Mouse (Mus musculus): ENCODE data around the gene Gm21828. TPM values are rescaled to one million over a fixed set of nuclear protein-coding genes. Genes with fewer than 3 reads are reported as not detected.
"Not testable (repeated sequence)": the region's sequence is repeated elsewhere in the genome, so short reads cannot be mapped to it uniquely, and the experiment has no call there.

Gm21828 gene
- not detected for total RNA-seq (2018; cell fraction: chromatin; rRNA removed)
- total RNA-seq (2018; cell fraction: cytosol; rRNA removed) = not detected
- not detected for total RNA-seq (2018; cell fraction: nucleus; rRNA removed)
- polyA plus RNA-seq (2018) = not detected in 3 replicates

DNA sequence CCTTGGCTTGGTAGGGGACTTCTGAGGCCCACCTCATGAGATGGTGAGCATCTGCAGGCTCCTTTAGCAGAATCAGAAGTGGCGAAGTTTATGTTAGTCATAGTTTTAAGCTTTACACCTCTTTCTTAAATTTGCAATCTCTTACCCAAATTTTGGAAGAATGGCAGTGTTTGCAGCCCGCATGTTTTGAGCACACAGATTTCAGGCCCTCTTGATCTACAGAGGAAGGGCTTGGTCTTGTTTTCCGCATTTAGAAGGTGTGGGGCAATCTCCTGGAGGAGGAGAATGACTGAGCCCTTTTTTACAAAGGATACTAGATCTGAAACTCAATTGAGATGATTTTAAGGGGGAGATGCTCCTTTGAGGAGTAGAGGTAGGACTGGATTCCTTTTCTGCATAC lies at the start of gene Gm21828:
Gm21828 (minus strand) TSS at position 101 of the 400 bp plus-strand sequence.
- H3K27ac ChIP-seq; H3K79me2 ChIP-seq (ENCODE audit: inconsistent target); H3K4me3 ChIP-seq (ENCODE audit: inconsistent target); H3K36me3 ChIP-seq (ENCODE audit: inconsistent target): not testable (repeated sequence)
- WGBS (ENCODE audit: missing documents) = no CpG with 5 or more reads among the region's 3 CpGs

DNA sequence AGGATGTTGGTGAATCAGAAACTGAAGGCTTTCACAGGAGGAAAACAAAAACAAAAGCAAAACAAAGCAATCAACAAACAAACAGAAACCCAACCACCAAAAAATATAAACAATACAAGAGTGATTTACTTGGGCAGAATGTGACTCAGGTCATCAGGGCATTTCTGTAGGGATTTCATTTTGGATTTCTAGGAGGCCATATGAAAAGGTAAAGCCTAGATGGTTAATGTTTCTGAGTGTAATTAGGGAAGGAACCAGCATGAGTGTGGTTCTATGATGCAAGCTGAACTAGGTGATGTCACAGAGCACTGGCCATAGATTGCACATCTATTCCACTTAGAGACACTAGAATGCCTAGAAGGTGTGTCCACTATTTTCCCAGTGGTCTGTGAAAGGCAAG lies 28.4 kb upstream of the Gm21828 start, which contains the start of the genes Gm21440 and Gm21454:
Gm21440 (plus strand) TSS at position 301 of the 400 bp plus-strand sequence.
Gm21454 (plus strand) TSS at position 352 of the 400 bp plus-strand sequence.
- not testable (repeated sequence) for H3K4me3 ChIP-seq (ENCODE audit: inconsistent target); H3K27ac ChIP-seq; H3K79me2 ChIP-seq (ENCODE audit: inconsistent target)

More for the DNA sequence above, 28.4 kb upstream of the Gm21828 start, which contains the start of the genes Gm21440 and Gm21454:
- not testable (repeated sequence) for H3K36me3 ChIP-seq (ENCODE audit: inconsistent target)

Other genes starting within 250 kb of the Gm21828 start
- gene Gm20807, start 181.0 kb downstream of the Gm21828 start, polyA plus RNA-seq (2018) = not detected in 3 replicates
- gene Gm21891, start 90.4 kb downstream of the Gm21828 start, polyA plus RNA-seq (2018) = not detected in 3 replicates
- gene Gm21425, start 62.0 kb downstream of the Gm21828 start, polyA plus RNA-seq (2018) = not detected in 3 replicates
- gene Gm21440, start 28.5 kb upstream of the Gm21828 start, polyA plus RNA-seq (2018) = not detected in 3 replicates
- gene Gm21454, start 28.5 kb upstream of the Gm21828 start, polyA plus RNA-seq (2018) = not detected in 3 replicates
- gene Gm21725, start 125.1 kb upstream of the Gm21828 start, polyA plus RNA-seq (2018) = not detected in 3 replicates
- gene Gm21866, start 241.7 kb upstream of the Gm21828 start, polyA plus RNA-seq (2018) = not detected in 3 replicates